Mouse (Mus musculus) kidney, adult 2 months (tissue): ENCODE measurements at regions not wholly inside any gene's neighbourhood (a gene's known extent, or its start where the extent isn't known, plus 50 kb on each side); places are given as distances from the start of the nearest gene placed in this dataset.

Experiments
- DNase-seq: peaks from one replicate; pipeline ENCODE4 v3.0.0; 2021
- H3K27ac ChIP-seq: fragments of 200-500 bp; 2 replicates; pipeline ENCODE4 v1.5.1; 2012; ENCODE audit warnings: low read depth, low read length, control low read depth, inconsistent platforms; ENCODE audit not compliant: insufficient read depth
- H3K27me3 ChIP-seq: fragments of 200-500 bp; replicated peaks from 2 replicates; pipeline ENCODE4 v1.6.1; 2012; ENCODE audit warnings: mild to moderate bottlenecking, moderate library complexity, low read length, inconsistent platforms; ENCODE audit not compliant: control insufficient read depth, insufficient read depth
- H3K36me3 ChIP-seq: fragments of 200-500 bp; 2 replicates; pipeline ENCODE4 v1.6.1; 2012; ENCODE audit warnings: mild to moderate bottlenecking, moderate library complexity, low read length, inconsistent platforms; ENCODE audit not compliant: control insufficient read depth, insufficient read depth
- H3K4me1 ChIP-seq: fragments of 200-500 bp; 2 replicates; pipeline ENCODE4 v1.6.1; 2011; ENCODE audit warnings: low read length; ENCODE audit not compliant: control insufficient read depth, insufficient read depth
- H3K4me3 ChIP-seq: fragments of 200-500 bp; 2 replicates; pipeline ENCODE4 v1.5.1; 2011; ENCODE audit warnings: mild to moderate bottlenecking, low read depth, low read length, control low read depth; ENCODE audit not compliant: insufficient read depth
- CTCF ChIP-seq: fragments of 200-500 bp; conservative IDR thresholded peaks from 2 replicates; pipeline ENCODE4 v1.5.1; 2011; ENCODE audit warnings: low read depth, mild to moderate bottlenecking, control low read depth, low read length, moderate library complexity, mixed read lengths; ENCODE audit not compliant: insufficient read depth, insufficient read length
- POLR2A ChIP-seq: fragments of 200-500 bp; IDR thresholded peaks from one replicate; pipeline ENCODE4 v1.6.1; 2011; ENCODE audit warnings: low read depth, low read length, control low read depth
- WGBS: fragments of 180-500 bp; shearing (Covaris S2); methylation state at CpG from one replicate; pipeline ENCODE4 v1.1.7; 2018; 5-methylcytosine and 5-hydroxymethylcytosine counted together

- no peak; the same call in 1 of the 2 replicates for TF ChIP-seq CTCF
- no peak for TF ChIP-seq POLR2A
- Histone ChIP-seq H3K4me1 (no peaks in the 10 kb centered on the region), H3K27ac (no peak overlapping the region), H3K36me3 (no peaks in the 10 kb centered on the region), H3K27me3 (no peaks in the 10 kb centered on the region), H3K4me3 (no peak overlapping the region)
- peak; percentile 23 for DNase-seq
- WGBS, result 48% methylated on average over 2 of the region's 2 CpGs
These were observed 376.9 kb upstream of the Luzp2 start for GRCm38 (mm10) chr7:54458386-54458785.

GRCm38 (mm10) chr7:54491254-54491653 lies 344.0 kb upstream of the Luzp2 start:
- Histone ChIP-seq H3K27ac (no peak overlapping the region), H3K4me1 (no peaks in the 10 kb centered on the region), H3K27me3 (no peaks in the 10 kb centered on the region), H3K4me3 (no peak overlapping the region), H3K36me3 (no peaks in the 10 kb centered on the region)
- DNase-seq, result no peak
- no peak for TF ChIP-seq CTCF
- no peak for TF ChIP-seq POLR2A
- WGBS, result 78% methylated on average over 1 of the region's 1 CpGs

GRCm38 (mm10) chr7:54505235-54505634 lies 330.1 kb upstream of the Luzp2 start:
- no peaks in the 10 kb centered on the region for H3K4me1 ChIP-seq
- no peaks in the 10 kb centered on the region for H3K36me3 ChIP-seq
- H3K27ac ChIP-seq, result no peak overlapping the region
- DNase-seq, result no peak
- no peaks in the 10 kb centered on the region for H3K27me3 ChIP-seq
- TF ChIP-seq CTCF (no peak), POLR2A (no peak)
- H3K4me3 ChIP-seq, result no peak overlapping the region

- Histone ChIP-seq H3K4me1 (no peaks in the 10 kb centered on the region), H3K4me3 (no peak overlapping the region), H3K27me3 (no peaks in the 10 kb centered on the region), H3K27ac (no peak overlapping the region), H3K36me3 (no peaks in the 10 kb centered on the region)
- TF ChIP-seq CTCF (no peak), POLR2A (no peak)
- no peak for DNase-seq
- 45% methylated on average over 2 of the region's 2 CpGs for WGBS
These were observed 328.3 kb upstream of the Luzp2 start for GRCm38 (mm10) chr7:54507006-54507405.

GRCm38 (mm10) chr7:54535693-54536092 lies 299.6 kb upstream of the Luzp2 start:
- no peaks in the 10 kb centered on the region for H3K36me3 ChIP-seq

GRCm38 (mm10) chr7:54557436-54557835 lies 277.9 kb upstream of the Luzp2 start:
- no peaks in the 10 kb centered on the region for H3K27me3 ChIP-seq
- TF ChIP-seq CTCF, result no peak
- no peak for TF ChIP-seq POLR2A
- H3K27ac ChIP-seq, result no peak overlapping the region
- H3K4me3 ChIP-seq, result no peak overlapping the region
- no peaks in the 10 kb centered on the region for H3K36me3 ChIP-seq
- DNase-seq, result no peak
- no peaks in the 10 kb centered on the region for H3K4me1 ChIP-seq
- 47% methylated on average over 3 of the region's 3 CpGs for WGBS

More at GRCm38 (mm10) chr7:54535693-54536092, 299.6 kb upstream of the Luzp2 start:
- Histone ChIP-seq H3K27me3 (no peaks in the 10 kb centered on the region), H3K4me3 (no peak overlapping the region), H3K27ac (no peak overlapping the region), H3K4me1 (no peaks in the 10 kb centered on the region)
- DNase-seq, result no peak
- TF ChIP-seq POLR2A, result no peak
- no peak for TF ChIP-seq CTCF
- 67% methylated on average over 7 of the region's 7 CpGs for WGBS

- H3K4me3 ChIP-seq, result no peak overlapping the region
- DNase-seq, result no peak
- no peaks in the 10 kb centered on the region for H3K4me1 ChIP-seq
- TF ChIP-seq POLR2A, result no peak
- no peak for TF ChIP-seq CTCF
- no peaks in the 10 kb centered on the region for H3K36me3 ChIP-seq
- 61% methylated on average over 3 of the region's 3 CpGs for WGBS
- no peak overlapping the region for H3K27ac ChIP-seq
- no peaks in the 10 kb centered on the region for H3K27me3 ChIP-seq
These were observed 269.6 kb upstream of the Luzp2 start for GRCm38 (mm10) chr7:54565569-54566179.
